Mouse (Mus musculus) mature B cell (primary cell): ENCODE data around the gene Ing3.

Experiments used
- in situ Hi-C: fragments of 300-500 bp; cut with MboI; formaldehyde crosslinking; loops from 2 replicates; pipeline ENCODE4 v1.14.3; 2019

Gene Ing3

DNA sequence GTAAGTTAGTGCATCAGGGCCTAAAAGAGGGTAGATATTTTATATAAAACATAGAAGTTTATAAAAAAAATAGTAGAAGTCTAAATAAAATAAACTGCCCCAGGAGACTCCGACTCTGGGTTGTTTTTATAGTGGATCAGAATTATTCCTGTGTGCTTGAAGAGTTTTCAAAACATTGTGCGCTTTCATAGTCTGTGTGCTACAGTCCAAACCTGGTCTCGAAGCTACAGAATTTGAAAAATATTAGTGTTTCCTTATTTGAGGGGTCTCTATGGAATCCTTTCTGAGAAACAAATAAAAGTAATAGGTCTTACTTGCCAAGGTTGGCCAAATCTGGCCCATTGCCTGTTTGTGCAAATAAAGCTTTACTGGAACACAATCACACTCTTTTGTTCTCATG lies 71.9 kb downstream of the Ing3 start:
- in situ Hi-C loops = no loop called here

DNA sequence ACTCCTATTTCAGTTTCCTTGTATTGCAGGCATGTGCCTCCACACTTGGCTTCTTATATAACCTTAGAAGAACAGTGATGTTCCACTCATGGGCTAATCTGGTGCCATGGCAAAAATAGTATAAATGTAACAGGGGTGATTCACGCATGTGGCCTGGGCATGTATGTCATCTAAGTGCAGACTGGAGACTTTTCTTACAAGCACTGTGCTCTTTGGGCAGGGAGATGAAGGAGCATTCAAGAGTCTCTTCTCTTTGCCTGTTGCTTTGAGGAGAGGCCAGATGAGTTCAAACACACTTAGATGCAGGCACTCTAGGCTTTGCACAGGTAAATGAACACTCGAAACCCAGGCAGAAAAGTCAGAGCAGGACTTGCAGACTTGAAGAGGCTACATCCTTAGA lies 74.8 kb downstream of the Ing3 start:
- in situ Hi-C loops = no loop called here
